Mouse (Mus musculus): ENCODE results near the gene Ttc34.

DNA sequence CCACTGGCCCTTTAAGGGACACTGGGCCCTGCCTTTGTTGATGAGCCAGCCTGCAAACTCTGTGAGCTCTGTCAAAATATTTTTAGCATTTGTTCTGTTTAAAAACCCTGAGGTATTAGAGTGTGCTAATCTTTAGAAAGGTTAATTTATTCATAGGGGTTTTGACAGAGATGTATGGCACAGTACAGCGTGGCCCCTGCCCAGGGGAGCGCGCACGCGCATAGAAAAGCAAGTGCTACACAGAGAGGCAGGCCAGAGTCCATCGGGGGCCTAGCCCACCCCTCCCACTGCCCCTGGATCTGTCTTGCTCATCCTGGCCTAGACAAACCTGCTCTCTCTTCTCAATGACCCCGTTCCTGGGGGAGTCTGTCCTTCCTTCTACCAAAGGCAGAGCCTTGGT is 45.4 kb upstream of the Ttc34 start:
- TF ChIP-seq MYOD1 (IDR thresholded peaks at IDR 0.05; ENCODE audit: control insufficient read depth in 1 of 3, insufficient read length in 2 of 3, low read depth in 2 of 3) (no peak), SRF (IDR thresholded peaks at IDR 0.05; ENCODE audit: control insufficient read depth, insufficient read length, low read depth) (no peak), MAX (IDR thresholded peaks at IDR 0.05; ENCODE audit: low read depth) (no peak), MYOG (IDR thresholded peaks at IDR 0.05; ENCODE audit: control insufficient read depth in 1 of 3, insufficient read depth in 1 of 3, insufficient read length in 2 of 3, low read depth in 2 of 3) (no peak), POLR2A (IDR thresholded peaks at IDR 0.05; ENCODE audit: insufficient read length, low read depth) (no peak), E2F4 (IDR thresholded peaks at IDR 0.05; ENCODE audit: insufficient read depth) (no peak), USF1 (IDR thresholded peaks at IDR 0.05; ENCODE audit: low read depth) (no peak)

Data from myocyte (in vitro differentiated cells).